13 mouse cellular contexts compared by ENCODE assay signal in genomic region chr11:99113111-99113510, GRCm38 (mm10). TPM values are rescaled to one million over a fixed set of nuclear protein-coding genes. Genes with fewer than 3 reads are reported as not detected.
A peak's percentile ranks its signal among the peaks of the same experiment; 100 is the strongest.
DNase-seq lines count a peak whose midpoint lies in the region; ATAC-seq lines count a peak whose summit lies in the region.
"Had no signal": no experiment of that assay in that cellular context is flagged by ENCODE, and none has a peak within 500 bp of the region (broad histone marks: within the 10 kb centered on the region; RNA-seq: fewer than 3 reads in every experiment).

No protein-coding gene starts in this region.

- H3K4me3 ChIP-seq in heart, embryonic 12.5 days, result no peak overlapping the region
- H3K4me3 ChIP-seq in embryonic facial prominence, embryonic 13.5 days, result no peak overlapping the region
- H3K4me3 ChIP-seq in liver, embryonic 13.5 days (replicated peaks), result no peak overlapping the region

- 0 out of 2 replicates have a peak, but pooled peaks have one; percentile 2 for ATAC-seq in heart, embryonic 12.5 days (ENCODE audit: insufficient number of reproducible peaks, low FRiP score)
- no peak for ATAC-seq in embryonic facial prominence, embryonic 13.5 days (ENCODE audit: insufficient number of reproducible peaks, insufficient read depth, low FRiP score, low TSS enrichment, low read depth)
- ATAC-seq in liver, embryonic 13.5 days (ENCODE audit: low read depth), result no peak
- ATAC-seq: activated CD4-positive, CD25-positive, alpha-beta regulatory T cell, adult 4 months had no signal

- no peak for DNase-seq in heart, adult 8-10 months (ENCODE audit: low spot score)
- peak; percentile 53 for DNase-seq in 3T3-L1 (ENCODE audit: low read depth, low spot score)
- no peak for DNase-seq in liver, embryonic 13.5 days
- DNase-seq in thymus, postnatal 14 days, result no peak
- no peak for DNase-seq in ovary, postnatal 10 days (ENCODE audit: low spot score)
- no peak for DNase-seq in layer of hippocampus, postnatal 10 days (ENCODE audit: low spot score in 2 of 2)
- DNase-seq: cerebellum, adult 8-10 months; spleen, adult 18-20 months had no signal

- 29% methylated on average over 3 of the region's 3 CpGs for WGBS in heart, embryonic 12.5 days
- 9% methylated on average over 3 of the region's 3 CpGs for WGBS in embryonic facial prominence, embryonic 13.5 days
- WGBS in liver, embryonic 13.5 days (ENCODE audit: insufficient replicate concordance), result 58% methylated on average over 3 of the region's 3 CpGs

- no peaks in the 10 kb centered on the region for H3K27me3 ChIP-seq in heart, embryonic 12.5 days (replicated peaks)
- H3K27me3 ChIP-seq in embryonic facial prominence, embryonic 13.5 days, result no peaks in the 10 kb centered on the region
- H3K27me3 ChIP-seq in liver, embryonic 13.5 days, result no peaks in the 10 kb centered on the region

- H3K9me3 ChIP-seq in heart, embryonic 12.5 days (replicated peaks), result no peaks in the 10 kb centered on the region
- no peaks in the 10 kb centered on the region for H3K9me3 ChIP-seq in embryonic facial prominence, embryonic 13.5 days
- H3K9me3 ChIP-seq in liver, embryonic 13.5 days (replicated peaks), result no peaks in the 10 kb centered on the region

- H3K9ac ChIP-seq in heart, embryonic 12.5 days, result no peak overlapping the region
- 0 out of 2 replicates have a peak overlapping the region, but pooled peaks have one; percentile 40 for H3K9ac ChIP-seq in embryonic facial prominence, embryonic 13.5 days
- no peak overlapping the region for H3K9ac ChIP-seq in liver, embryonic 13.5 days

- no peak overlapping the region for H3K4me2 ChIP-seq in heart, embryonic 12.5 days
- no peak overlapping the region for H3K4me2 ChIP-seq in embryonic facial prominence, embryonic 13.5 days
- H3K4me2 ChIP-seq in liver, embryonic 13.5 days, result no peak overlapping the region

- H3K36me3 ChIP-seq in heart, embryonic 12.5 days, result no peaks in the 10 kb centered on the region
- no peaks in the 10 kb centered on the region for H3K36me3 ChIP-seq in embryonic facial prominence, embryonic 13.5 days
- no peaks in the 10 kb centered on the region for H3K36me3 ChIP-seq in liver, embryonic 13.5 days

- peak overlapping the region; percentile 67 for H3K27ac ChIP-seq in heart, embryonic 12.5 days (ENCODE audit: poor library complexity, severe bottlenecking)
- peak overlapping the region; percentile 83 for H3K27ac ChIP-seq in embryonic facial prominence, embryonic 13.5 days
- H3K27ac ChIP-seq in liver, embryonic 13.5 days, result peak overlapping the region; percentile 7; the same call in 1 of the 2 replicates

- peaks cover 9% of the 10 kb centered on the region; the same call in 1 of the 2 replicates for H3K4me1 ChIP-seq in heart, embryonic 12.5 days (replicated peaks)
- H3K4me1 ChIP-seq in embryonic facial prominence, embryonic 13.5 days, result peaks cover 30% of the 10 kb centered on the region
- peaks cover 7% of the 10 kb centered on the region for H3K4me1 ChIP-seq in liver, embryonic 13.5 days (replicated peaks)

RNA-seq across cellular contexts. Expression of gene Tns4, which starts 24.0 kb away (rescaled TPM):
- polyA plus RNA-seq in heart, embryonic 12.5 days (2016; fragmentation: Nextera tagmentation; extraction: Ambion mirVana), result 0.05 and 0.11 TPM in 2 replicates
- under 1 TPM; 0.06 to 0.43 (median 0.16) TPM for total RNA-seq in heart, adult 8-10 months (2022)
- 0.53 and 0.73 TPM in 2 replicates for polyA plus RNA-seq in embryonic facial prominence, embryonic 13.5 days (2015; fragmentation: Nextera tagmentation; extraction: Ambion mirVana)
- polyA plus RNA-seq in liver, embryonic 13.5 days (2015; fragmentation: Nextera tagmentation; extraction: Ambion mirVana), result 0.22 and 0.32 TPM in 2 replicates
- under 1 TPM; 0.09 to 0.11 TPM for total RNA-seq in layer of hippocampus, postnatal 10 days (2021)
- polyA plus RNA-seq: activated CD4-positive, CD25-positive, alpha-beta regulatory T cell, adult 4 months had no signal

RNA-seq across cellular contexts. Expression of gene Ccr7, which starts 41.8 kb away (rescaled TPM):
- polyA plus RNA-seq in heart, embryonic 12.5 days (2016; fragmentation: Nextera tagmentation; extraction: Ambion mirVana), result 0.08 TPM in 1 of 2 replicates, not detected in the other
- under 1 TPM in 3 of 4 experiments, not detected in 1; 0.14 to 0.57 (median 0.25) TPM for total RNA-seq in heart, adult 8-10 months (2022)
- polyA plus RNA-seq in embryonic facial prominence, embryonic 13.5 days (2015; fragmentation: Nextera tagmentation; extraction: Ambion mirVana), result 0.30 and 0.69 TPM in 2 replicates
- 0.07 and 0.17 TPM in 2 replicates for polyA plus RNA-seq in liver, embryonic 13.5 days (2015; fragmentation: Nextera tagmentation; extraction: Ambion mirVana)
- total RNA-seq in layer of hippocampus, postnatal 10 days (2021), result not detected
- total RNA-seq: granulocyte monocyte progenitor cell, adult 5-6 weeks; layer of hippocampus, adult 18-20 months had no signal

Comparison
In these comparisons a context has a peak if more than half of its experiments do, and no peak if none do; other contexts are left out.
1. H3K27ac ChIP-seq: peak in every context shown above with its lines; median percentile 83 in embryonic facial prominence, embryonic 13.5 days; 67 in heart, embryonic 12.5 days; 7 in liver, embryonic 13.5 days.